ENCODE assay signal across 8 mouse cellular contexts in genomic region chr4:59096393-59096792, GRCm38 (mm10). TPM values are rescaled to one million over a fixed set of nuclear protein-coding genes. Genes with fewer than 3 reads are reported as not detected.
DNase-seq lines count a peak whose midpoint lies in the region; ATAC-seq lines count a peak whose summit lies in the region.

No protein-coding gene starts in this region.

- H3K36me3 ChIP-seq in embryonic facial prominence, embryonic 11.5 days (replicated peaks; ENCODE audit: control insufficient read depth, insufficient read depth, low read depth, low read length), result no peaks in the 10 kb centered on the region
- H3K36me3 ChIP-seq in limb, embryonic 11.5 days (ENCODE audit: control insufficient read depth, insufficient read depth, low read length), result no peaks in the 10 kb centered on the region
- H3K36me3 ChIP-seq in stomach, embryonic 14.5 days (ENCODE audit: control insufficient read depth, insufficient read depth, low read length), result no peaks in the 10 kb centered on the region

- H3K9me3 ChIP-seq in embryonic facial prominence, embryonic 11.5 days (replicated peaks; ENCODE audit: control insufficient read depth, low read length), result no peaks in the 10 kb centered on the region
- no peaks in the 10 kb centered on the region for H3K9me3 ChIP-seq in limb, embryonic 11.5 days (ENCODE audit: control insufficient read depth, low read length)
- H3K9me3 ChIP-seq in stomach, embryonic 14.5 days (ENCODE audit: control insufficient read depth, low read depth, low read length), result no peaks in the 10 kb centered on the region

- no peak overlapping the region for H3K27ac ChIP-seq in embryonic facial prominence, embryonic 11.5 days (replicated peaks; ENCODE audit: low read depth, low read length)
- H3K27ac ChIP-seq in limb, embryonic 11.5 days (replicated peaks; ENCODE audit: low read depth, low read length), result no peak overlapping the region
- H3K27ac ChIP-seq in stomach, embryonic 14.5 days (ENCODE audit: low read length), result no peak overlapping the region

- H3K4me1 ChIP-seq in embryonic facial prominence, embryonic 11.5 days (ENCODE audit: control insufficient read depth, insufficient read depth, low read length), result no peaks in the 10 kb centered on the region
- no peaks in the 10 kb centered on the region for H3K4me1 ChIP-seq in limb, embryonic 11.5 days (ENCODE audit: control insufficient read depth, insufficient read depth, low read length)
- no peaks in the 10 kb centered on the region for H3K4me1 ChIP-seq in stomach, embryonic 14.5 days (ENCODE audit: control insufficient read depth, insufficient read depth, low read length)

- no peak overlapping the region for H3K4me3 ChIP-seq in embryonic facial prominence, embryonic 11.5 days (ENCODE audit: low read depth, low read length)
- no peak overlapping the region for H3K4me3 ChIP-seq in limb, embryonic 11.5 days (ENCODE audit: low read depth, low read length)
- no peak overlapping the region for H3K4me3 ChIP-seq in stomach, embryonic 14.5 days (ENCODE audit: low read depth, low read length)

- DNase-seq in B cell, adult 2 months, result peak; percentile 73 to 75
- DNase-seq in adrenal gland, postnatal 25 days, result peak; percentile 24
- DNase-seq in embryonic facial prominence, embryonic 11.5 days (ENCODE audit: low spot score), result peak; percentile 89
- DNase-seq in heart, adult 18-20 months, result peak; percentile 84 to 90
- DNase-seq in kidney, adult 9 months, result peak; percentile 89
- peak; percentile 84 for DNase-seq in limb, embryonic 11.5 days (ENCODE audit: low spot score)

- H3K27me3 ChIP-seq in embryonic facial prominence, embryonic 11.5 days (ENCODE audit: control insufficient read depth, insufficient read depth, low read length), result no peaks in the 10 kb centered on the region
- no peaks in the 10 kb centered on the region for H3K27me3 ChIP-seq in limb, embryonic 11.5 days (ENCODE audit: control insufficient read depth, insufficient read depth, low read length)
- H3K27me3 ChIP-seq in stomach, embryonic 14.5 days (ENCODE audit: control insufficient read depth, insufficient read depth, low read length), result no peaks in the 10 kb centered on the region

- H3K9ac ChIP-seq in embryonic facial prominence, embryonic 11.5 days (replicated peaks; ENCODE audit: low read length), result no peak overlapping the region
- no peak overlapping the region for H3K9ac ChIP-seq in limb, embryonic 11.5 days (ENCODE audit: low read length)
- H3K9ac ChIP-seq in stomach, embryonic 14.5 days (replicated peaks; ENCODE audit: low read depth, low read length), result no peak overlapping the region

- no peak overlapping the region for H3K4me2 ChIP-seq in embryonic facial prominence, embryonic 11.5 days (ENCODE audit: low read depth, low read length)
- no peak overlapping the region for H3K4me2 ChIP-seq in limb, embryonic 11.5 days (ENCODE audit: low read depth, severe bottlenecking)
- H3K4me2 ChIP-seq in stomach, embryonic 14.5 days (replicated peaks; ENCODE audit: low read depth, low read length), result no peak overlapping the region

- peak; percentile 48; the same call in 1 of the 2 replicates for ATAC-seq in embryonic facial prominence, embryonic 11.5 days (replicated peaks; ENCODE audit: insufficient number of reproducible peaks, low FRiP score, low TSS enrichment, low read depth)
- no peak for ATAC-seq in limb, embryonic 11.5 days (ENCODE audit: insufficient number of reproducible peaks, low FRiP score, low TSS enrichment, low read depth)
- ATAC-seq in monocyte, adult 5-6 weeks (replicated peaks; ENCODE audit: insufficient number of reproducible peaks, low FRiP score, low TSS enrichment, poor library complexity, severe bottlenecking), result peak; percentile 82
- peak; percentile 63; the same call in 1 of the 2 replicates for ATAC-seq in stomach, embryonic 14.5 days (ENCODE audit: insufficient number of reproducible peaks, insufficient read depth, low FRiP score, low read depth)

RNA-seq across cellular contexts. Expression of gene AI481877, which starts 42.4 kb away (rescaled TPM):
- 0.15 TPM in 1 of 2 replicates, not detected in the other for total RNA-seq in adrenal gland, postnatal 25 days (2021)
- not detected in 2 replicates for polyA plus RNA-seq in embryonic facial prominence, embryonic 11.5 days (2014; fragmentation: Nextera tagmentation; extraction: Ambion mirVana)
- not detected for total RNA-seq in heart, adult 18-20 months (2021)
- not detected in 2 replicates for polyA plus RNA-seq in limb, embryonic 11.5 days (2014; fragmentation: Nextera tagmentation; extraction: Ambion mirVana)
- 0.43 TPM in 1 of 3 replicates, not detected in the others for total RNA-seq in monocyte, adult 5-6 weeks (2017)
- polyA plus RNA-seq in stomach, embryonic 14.5 days (2014; fragmentation: Nextera tagmentation; extraction: Ambion mirVana), result not detected in 2 replicates

Comparison
In these comparisons a context has a peak if more than half of its experiments do, and no peak if none do; other contexts are left out.
1. DNase-seq: peak in every context shown above with its lines; median percentile 89 in embryonic facial prominence, embryonic 11.5 days; 89 in kidney, adult 9 months; 87 in heart, adult 18-20 months; 84 in limb, embryonic 11.5 days; 74 in B cell, adult 2 months; 24 in adrenal gland, postnatal 25 days.